Mouse (Mus musculus) CD4-positive, CD25-positive, alpha-beta regulatory T cell, adult 4 months (primary cell): ENCODE data around the gene Tmem130. TPM values are rescaled to one million over a fixed set of nuclear protein-coding genes. Genes with fewer than 3 reads are reported as not detected.
"Not testable (repeated sequence)": the region's sequence is repeated elsewhere in the genome, so short reads cannot be mapped to it uniquely, and the experiment has no call there.

Experiments
- ATAC-seq: one replicate; pipeline ENCODE4 v1.8.0; 2017
- polyA plus RNA-seq, 2 experiments: library from polyadenylated mRNA; unstranded; fragments of 100-300 nt; shearing (Covaris generic); gene quantifications; one replicate each; pipeline ENCODE4 v1.2.1; 2017

Gene Tmem130
- polyA plus RNA-seq: not detected

- ATAC-seq: no peak
These were observed at the start of gene Tmem130 for GRCm38 (mm10) chr5:144761161-144761868. Gene Tmem130, minus strand, starts transcription at chr5:144761818.

GRCm38 (mm10) chr5:144806931-144807330 lies 45.3 kb upstream of the Tmem130 start:
- no peak for ATAC-seq

DNA sequence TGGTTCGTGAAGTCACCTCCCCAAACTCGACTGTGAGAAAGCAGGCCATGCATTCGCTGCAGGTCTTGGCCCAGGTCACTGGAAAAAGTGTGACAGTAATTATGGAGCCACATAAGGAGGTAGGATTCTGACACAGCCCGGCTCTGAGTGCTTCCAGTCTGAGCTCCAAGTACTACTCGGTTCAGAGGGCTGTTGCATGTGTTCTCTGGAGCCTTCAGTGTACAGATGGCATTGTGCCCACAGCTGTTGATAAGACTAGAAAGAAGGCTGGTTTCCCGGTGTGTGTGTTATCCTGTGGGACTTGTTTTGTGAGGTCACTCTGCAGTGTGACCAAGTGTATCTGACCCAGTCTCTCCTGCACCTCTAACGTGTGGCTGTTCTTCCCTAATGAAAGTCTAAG lies 42.6 kb upstream of the Tmem130 start:
- ATAC-seq: no peak

- no peak for ATAC-seq
These were observed 41.4 kb upstream of the Tmem130 start for GRCm38 (mm10) chr5:144803066-144803465.

GRCm38 (mm10) chr5:144797116-144797515 lies 35.5 kb upstream of the Tmem130 start:
- no peak for ATAC-seq

- no peak for ATAC-seq
These were observed 33.1 kb upstream of the Tmem130 start for GRCm38 (mm10) chr5:144794687-144795086.

- ATAC-seq: no peak
These were observed 31.8 kb upstream of the Tmem130 start for GRCm38 (mm10) chr5:144793374-144793773.

GRCm38 (mm10) chr5:144786464-144786863 lies 24.8 kb upstream of the Tmem130 start:
- ATAC-seq: no peak

- no peak for ATAC-seq
These were observed 19.0 kb upstream of the Tmem130 start for GRCm38 (mm10) chr5:144780654-144781053.

DNA sequence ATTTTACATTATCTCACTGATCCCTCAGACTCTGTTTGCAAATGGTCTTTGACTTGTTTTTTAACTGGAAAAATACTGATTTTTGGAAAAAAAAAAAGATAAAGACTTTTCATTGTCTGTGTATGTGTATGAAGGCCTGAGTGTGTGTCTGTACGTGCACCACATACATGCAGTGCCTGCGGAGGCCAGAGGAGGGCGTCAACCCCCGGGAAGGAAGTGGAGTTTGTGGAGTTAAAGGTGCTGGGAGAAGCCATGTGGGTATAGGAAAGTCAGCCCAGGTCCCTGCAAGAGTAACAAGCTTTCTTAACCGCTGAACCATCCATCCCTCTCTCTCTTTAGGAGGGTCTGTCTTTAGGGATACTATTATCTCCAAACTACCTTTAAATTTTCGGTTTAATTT lies 11.6 kb upstream of the Tmem130 start:
- no peak for ATAC-seq

GRCm38 (mm10) chr5:144769067-144769482 lies 7.5 kb upstream of the Tmem130 start:
- no peak for ATAC-seq

GRCm38 (mm10) chr5:144767911-144768841 lies 6.6 kb upstream of the Tmem130 start:
- ATAC-seq: peak; percentile 79

- ATAC-seq: not testable (repeated sequence)
These were observed 5.6 kb upstream of the Tmem130 start, which contains the start of gene Trrap for GRCm38 (mm10) chr5:144767106-144767798. Gene Trrap, plus strand, starts transcription at chr5:144767732.

- no peak for ATAC-seq
These were observed 5.0 kb upstream of the Tmem130 start for GRCm38 (mm10) chr5:144766646-144767045.

- no peak for ATAC-seq
These were observed 4.4 kb upstream of the Tmem130 start for GRCm38 (mm10) chr5:144766026-144766425.

DNA sequence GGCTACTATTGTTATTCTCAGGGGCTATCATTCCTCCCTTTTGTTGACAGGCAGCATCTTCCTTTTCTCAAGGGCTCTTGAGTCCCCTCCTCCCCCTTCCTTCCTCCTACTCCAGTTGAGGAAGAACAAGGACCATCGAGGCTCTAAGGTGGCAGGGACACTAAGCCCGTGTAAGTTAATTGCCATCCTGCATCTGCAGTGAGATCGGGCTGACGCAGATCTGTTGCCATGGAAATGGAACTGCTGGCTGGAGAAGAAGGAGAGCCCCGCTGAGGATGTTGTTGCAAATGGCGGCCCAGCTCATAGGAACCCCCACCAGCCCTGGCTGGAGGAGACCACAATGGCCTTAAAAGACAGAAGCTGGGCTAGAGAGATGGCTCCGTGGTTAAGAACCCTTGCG lies 3.2 kb downstream of the Tmem130 start:
- no peak for ATAC-seq

GRCm38 (mm10) chr5:144757402-144757801 lies 4.2 kb downstream of the Tmem130 start:
- ATAC-seq: no peak

- no peak for ATAC-seq
These were observed 6.4 kb downstream of the Tmem130 start for GRCm38 (mm10) chr5:144755191-144755590.

DNA sequence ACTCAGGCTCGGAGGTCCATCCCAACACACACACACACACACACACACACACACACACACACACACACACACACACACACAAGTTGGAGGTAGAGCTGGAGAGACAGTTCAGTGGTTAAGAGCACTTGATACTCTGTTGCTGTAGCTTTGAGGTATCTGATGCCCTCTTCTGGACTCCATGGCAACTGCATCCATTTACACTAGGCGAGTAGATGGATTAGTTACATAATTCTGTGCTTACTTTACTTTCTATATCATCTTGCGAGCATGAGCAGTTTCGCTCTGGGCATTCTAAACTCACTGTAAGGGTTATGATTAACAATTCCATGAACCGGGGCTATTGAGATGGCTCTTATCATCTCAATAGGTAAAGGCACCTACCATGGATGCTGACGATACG lies 8.6 kb downstream of the Tmem130 start:
- peak; percentile 76 for ATAC-seq

GRCm38 (mm10) chr5:144752432-144752831 lies 9.2 kb downstream of the Tmem130 start:
- peak; percentile 57 for ATAC-seq

DNA sequence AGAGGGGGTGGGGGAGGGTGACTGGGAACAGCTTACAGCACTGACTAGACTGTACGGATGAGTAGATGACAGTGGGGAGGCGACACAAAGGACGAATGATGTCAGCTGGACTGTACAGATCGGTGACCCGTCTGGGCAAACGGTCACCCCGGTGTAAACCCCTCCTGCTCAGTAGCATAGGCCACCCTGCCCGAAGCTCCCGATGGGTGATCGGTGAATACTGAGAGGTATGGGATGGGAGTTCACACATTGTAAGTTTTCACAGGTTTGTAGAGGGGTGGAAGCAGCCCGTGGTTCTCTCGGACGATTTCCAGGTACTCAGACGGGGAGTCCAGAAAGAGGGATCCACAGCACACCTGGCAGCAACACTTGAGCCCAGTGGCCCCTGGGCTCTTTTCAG lies 24.5 kb downstream of the Tmem130 start:
- ATAC-seq: no peak

DNA sequence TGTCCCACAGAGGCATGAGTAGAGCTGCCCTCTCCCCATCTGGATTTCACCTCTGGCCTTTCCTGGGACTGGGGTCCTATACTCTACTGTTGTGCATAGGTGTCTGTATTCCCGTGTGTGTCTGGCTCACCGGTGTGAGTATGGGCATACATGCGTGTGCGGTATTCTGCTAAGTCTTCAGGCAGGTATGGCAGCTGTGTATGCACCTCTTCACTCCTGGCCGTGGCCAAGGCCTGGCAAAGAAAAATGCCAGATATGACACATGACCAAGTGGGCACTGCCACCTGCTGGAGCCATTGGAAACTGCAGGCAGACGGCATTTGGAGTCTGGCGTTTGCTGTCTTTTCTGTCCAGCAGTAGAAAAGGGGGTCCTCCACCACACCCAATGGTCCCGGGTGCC lies 26.7 kb downstream of the Tmem130 start:
- peak; percentile 41 for ATAC-seq

- ATAC-seq: no peak
These were observed 27.7 kb downstream of the Tmem130 start for GRCm38 (mm10) chr5:144733953-144734352.
